28 mouse cellular contexts compared by ENCODE assay signal in genomic region chr15:97948720-97949119, GRCm38 (mm10). TPM values are rescaled to one million over a fixed set of nuclear protein-coding genes. Genes with fewer than 3 reads are reported as not detected.
DNase-seq lines count a peak whose midpoint lies in the region; ATAC-seq and TF ChIP-seq lines count a peak whose summit lies in the region.
"Had no signal": no experiment of that assay in that cellular context is flagged by ENCODE, and none has a peak within 500 bp of the region (broad histone marks: within the 10 kb centered on the region; RNA-seq: fewer than 3 reads in every experiment).

No protein-coding gene starts in this region.

- POLR2A ChIA-PET in Patski (lab: Charles Lee) = interaction anchor here (0.7 kb wide), 1 partner anchor 690 kb away, joined by 6 read pairs; no protein-coding TSS in a partner anchor

- CTCF ChIA-PET in Patski (lab: Charles Lee) = no interaction called here

- ATAC-seq in forebrain, embryonic 11.5 days (replicated peaks; ENCODE audit: low FRiP score) = no peak
- ATAC-seq in forebrain, postnatal 0 days = no peak
- ATAC-seq in midbrain, embryonic 11.5 days (ENCODE audit: low FRiP score) = no peak
- ATAC-seq in midbrain, embryonic 16.5 days = no peak
- peak; percentile 20 for ATAC-seq in Patski
- ATAC-seq in embryonic facial prominence, embryonic 15.5 days (ENCODE audit: insufficient number of reproducible peaks, low FRiP score, low TSS enrichment, low read depth) = no peak
- ATAC-seq: intestine, embryonic 16.5 days had no signal

- no peak for TF ChIP-seq CTCF in forebrain, postnatal 0 days (IDR thresholded peaks at IDR 0.05; ENCODE audit: low read depth)
- no peak for TF ChIP-seq CTCF in Patski (IDR thresholded peaks at IDR 0.05)

- H3K9me3 ChIP-seq in forebrain, embryonic 11.5 days (ENCODE audit: control insufficient read depth, low read length) = no peaks in the 10 kb centered on the region
- H3K9me3 ChIP-seq in forebrain, postnatal 0 days (ENCODE audit: low read length) = no peaks in the 10 kb centered on the region
- H3K9me3 ChIP-seq in midbrain, embryonic 11.5 days (ENCODE audit: control insufficient read depth, low read length) = no peaks in the 10 kb centered on the region
- H3K9me3 ChIP-seq in midbrain, embryonic 16.5 days (replicated peaks; ENCODE audit: control insufficient read depth, low read length, poor library complexity, severe bottlenecking) = no peaks in the 10 kb centered on the region
- H3K9me3 ChIP-seq in embryonic facial prominence, embryonic 15.5 days (replicated peaks) = no peaks in the 10 kb centered on the region
- H3K9me3 ChIP-seq: heart, embryonic 10.5 days; heart, embryonic 15.5 days; hindbrain, embryonic 12.5 days; limb, embryonic 12.5 days; lung, embryonic 15.5 days; midbrain, embryonic 12.5 days had no signal

- DNase-seq in forebrain, embryonic 11.5 days (ENCODE audit: low spot score) = peak; percentile 55
- DNase-seq in forebrain, postnatal 0 days = no peak
- DNase-seq in midbrain, embryonic 11.5 days (ENCODE audit: low spot score, missing footprints) = peak; percentile 83
- DNase-seq in Patski (ENCODE audit: low read depth, low spot score) = no peak
- no peak for DNase-seq in urinary bladder, postnatal 25 days (ENCODE audit: low spot score)
- no peak for DNase-seq in embryo, embryonic 9.5 days (ENCODE audit: extremely low spot score)
- DNase-seq: adrenal gland, postnatal 10 days; cerebellum, adult 11 months; cerebellum, adult 9-10 months; cerebellum, postnatal 36 days; gastrocnemius, postnatal 14 days; kidney, adult 8-10 months; kidney, postnatal 14 days; layer of hippocampus, adult 9-11 months; right cerebral cortex, postnatal 4 days; thymus, postnatal 4 days had no signal

- H3K9ac ChIP-seq in forebrain, embryonic 11.5 days (ENCODE audit: low read length) = no peak overlapping the region
- no peak overlapping the region for H3K9ac ChIP-seq in forebrain, postnatal 0 days
- H3K9ac ChIP-seq in midbrain, embryonic 11.5 days (ENCODE audit: low read length) = no peak overlapping the region
- H3K9ac ChIP-seq in midbrain, embryonic 16.5 days (ENCODE audit: low read depth, low read length) = no peak overlapping the region
- H3K9ac ChIP-seq in embryonic facial prominence, embryonic 15.5 days = no peak overlapping the region
- H3K9ac ChIP-seq: heart, embryonic 15.5 days; hindbrain, embryonic 12.5 days; lung, embryonic 15.5 days; midbrain, embryonic 12.5 days had no signal

- no peak overlapping the region for H3K4me3 ChIP-seq in forebrain, embryonic 11.5 days (ENCODE audit: low read depth, low read length)
- no peak overlapping the region for H3K4me3 ChIP-seq in forebrain, postnatal 0 days (ENCODE audit: low read depth, low read length)
- no peak overlapping the region for H3K4me3 ChIP-seq in midbrain, embryonic 11.5 days (ENCODE audit: low read depth, low read length)
- no peak overlapping the region for H3K4me3 ChIP-seq in midbrain, embryonic 16.5 days (ENCODE audit: low read depth, low read length)
- H3K4me3 ChIP-seq in embryonic facial prominence, embryonic 15.5 days (replicated peaks) = no peak overlapping the region
- H3K4me3 ChIP-seq: heart, embryonic 10.5 days; heart, embryonic 15.5 days; hindbrain, embryonic 12.5 days; limb, embryonic 12.5 days; lung, embryonic 15.5 days; midbrain, embryonic 12.5 days had no signal

- H3K36me3 ChIP-seq in forebrain, embryonic 11.5 days (ENCODE audit: control insufficient read depth, insufficient read depth, low read length) = no peaks in the 10 kb centered on the region
- no peaks in the 10 kb centered on the region for H3K36me3 ChIP-seq in forebrain, postnatal 0 days (ENCODE audit: insufficient read depth)
- H3K36me3 ChIP-seq in midbrain, embryonic 11.5 days (ENCODE audit: control insufficient read depth, insufficient read depth, low read length) = no peaks in the 10 kb centered on the region
- H3K36me3 ChIP-seq in midbrain, embryonic 16.5 days (ENCODE audit: control insufficient read depth, insufficient read depth, low read length) = no peaks in the 10 kb centered on the region
- H3K36me3 ChIP-seq in embryonic facial prominence, embryonic 15.5 days = no peaks in the 10 kb centered on the region
- H3K36me3 ChIP-seq: heart, embryonic 10.5 days; heart, embryonic 15.5 days; hindbrain, embryonic 12.5 days; limb, embryonic 12.5 days; lung, embryonic 15.5 days; midbrain, embryonic 12.5 days had no signal

- WGBS in forebrain, embryonic 11.5 days = 29% methylated on average over 7 of the region's 7 CpGs
- WGBS in forebrain, postnatal 0 days = 25% methylated on average over 7 of the region's 7 CpGs
- 28% methylated on average over 7 of the region's 7 CpGs for WGBS in midbrain, embryonic 11.5 days
- 21% methylated on average over 7 of the region's 7 CpGs for WGBS in midbrain, embryonic 16.5 days
- 29% methylated on average over 7 of the region's 7 CpGs for WGBS in embryonic facial prominence, embryonic 15.5 days

- H3K27me3 ChIP-seq in forebrain, embryonic 11.5 days (ENCODE audit: control insufficient read depth, insufficient read depth, low read length) = no peaks in the 10 kb centered on the region
- H3K27me3 ChIP-seq in forebrain, postnatal 0 days (ENCODE audit: insufficient read depth, low read length) = no peaks in the 10 kb centered on the region
- H3K27me3 ChIP-seq in midbrain, embryonic 11.5 days (ENCODE audit: control insufficient read depth, insufficient read depth, low read length) = no peaks in the 10 kb centered on the region
- H3K27me3 ChIP-seq in midbrain, embryonic 16.5 days (ENCODE audit: control insufficient read depth, insufficient read depth, low read depth, low read length) = no peaks in the 10 kb centered on the region
- no peaks in the 10 kb centered on the region for H3K27me3 ChIP-seq in Patski
- no peaks in the 10 kb centered on the region for H3K27me3 ChIP-seq in embryonic facial prominence, embryonic 15.5 days
- H3K27me3 ChIP-seq: hindbrain, embryonic 12.5 days; lung, embryonic 15.5 days had no signal

- H3K4me1 ChIP-seq in forebrain, embryonic 11.5 days (replicated peaks; ENCODE audit: control insufficient read depth, insufficient read depth, low read length) = peaks cover 3% of the 10 kb centered on the region; the same call in 1 of the 2 replicates
- H3K4me1 ChIP-seq in forebrain, postnatal 0 days (ENCODE audit: insufficient read depth) = no peaks in the 10 kb centered on the region
- peaks cover 6% of the 10 kb centered on the region for H3K4me1 ChIP-seq in midbrain, embryonic 11.5 days (ENCODE audit: control insufficient read depth, insufficient read depth, low read length)
- H3K4me1 ChIP-seq in midbrain, embryonic 16.5 days (ENCODE audit: control insufficient read depth, insufficient read depth, low read length) = peaks cover 2% of the 10 kb centered on the region; the same call in 1 of the 2 replicates
- peaks cover 25% of the 10 kb centered on the region for H3K4me1 ChIP-seq in embryonic facial prominence, embryonic 15.5 days

- in situ Hi-C loops in Patski (cut with MboI; ENCODE audit: low pct_unique_long_range_greater_than_20kb) = no loop called here

- H3K4me2 ChIP-seq in forebrain, embryonic 11.5 days (ENCODE audit: low read depth, low read length, severe bottlenecking) = no peak overlapping the region
- no peak overlapping the region for H3K4me2 ChIP-seq in forebrain, postnatal 0 days (ENCODE audit: low read depth)
- no peak overlapping the region for H3K4me2 ChIP-seq in midbrain, embryonic 11.5 days
- no peak overlapping the region for H3K4me2 ChIP-seq in midbrain, embryonic 16.5 days (ENCODE audit: low read length)
- no peak overlapping the region for H3K4me2 ChIP-seq in embryonic facial prominence, embryonic 15.5 days (replicated peaks)
- H3K4me2 ChIP-seq: heart, embryonic 15.5 days; hindbrain, embryonic 12.5 days; limb, embryonic 12.5 days; liver, embryonic 11.5 days; lung, embryonic 15.5 days; midbrain, embryonic 12.5 days had no signal

- H3K27ac ChIP-seq in forebrain, embryonic 11.5 days (ENCODE audit: low read depth, low read length) = no peak overlapping the region
- H3K27ac ChIP-seq in forebrain, postnatal 0 days (ENCODE audit: low read depth, low read length) = no peak overlapping the region
- no peak overlapping the region for H3K27ac ChIP-seq in midbrain, embryonic 11.5 days (ENCODE audit: low read depth, low read length)
- H3K27ac ChIP-seq in midbrain, embryonic 16.5 days (ENCODE audit: low read length) = no peak overlapping the region
- 0 out of 2 replicates have a peak overlapping the region, but pooled peaks have one; percentile 8 for H3K27ac ChIP-seq in embryonic facial prominence, embryonic 15.5 days (replicated peaks)
- H3K27ac ChIP-seq: heart, embryonic 15.5 days; hindbrain, embryonic 12.5 days; limb, embryonic 12.5 days; lung, embryonic 15.5 days; midbrain, embryonic 12.5 days had no signal

RNA-seq across cellular contexts. Expression of gene Tmem106c, which starts 15.3 kb away (rescaled TPM):
- 44.5 and 47.8 TPM in 2 replicates for polyA plus RNA-seq in forebrain, embryonic 11.5 days (2014; fragmentation: Nextera tagmentation; extraction: Ambion mirVana)
- 44.4 and 50.8 TPM in 2 replicates for total RNA-seq in forebrain, postnatal 0 days (2014; rRNA removed)
- 62.8 and 66.1 TPM in 2 replicates for polyA plus RNA-seq in forebrain, postnatal 0 days (2015; fragmentation: Nextera tagmentation; extraction: Ambion mirVana)
- polyA plus RNA-seq in midbrain, embryonic 11.5 days (2014; fragmentation: Nextera tagmentation; extraction: Ambion mirVana) = 60.4 and 62.7 TPM in 2 replicates
- 52.5 and 57.2 TPM in 2 replicates for polyA plus RNA-seq in midbrain, embryonic 16.5 days (2015; fragmentation: Nextera tagmentation; extraction: Ambion mirVana)
- polyA plus RNA-seq in Patski (2021) = 118 TPM
- polyA plus RNA-seq in embryonic facial prominence, embryonic 15.5 days (2015; fragmentation: Nextera tagmentation; extraction: Ambion mirVana) = 52.6 and 60.8 TPM in 2 replicates

RNA-seq across cellular contexts. Expression of gene Vdr, which starts 38.3 kb away (rescaled TPM):
- 0.17 and 0.33 TPM in 2 replicates for polyA plus RNA-seq in forebrain, embryonic 11.5 days (2014; fragmentation: Nextera tagmentation; extraction: Ambion mirVana)
- total RNA-seq in forebrain, postnatal 0 days (2014; rRNA removed) = 0.15 and 0.76 TPM in 2 replicates
- polyA plus RNA-seq in forebrain, postnatal 0 days (2015; fragmentation: Nextera tagmentation; extraction: Ambion mirVana) = 0.04 and 0.05 TPM in 2 replicates
- polyA plus RNA-seq in midbrain, embryonic 11.5 days (2014; fragmentation: Nextera tagmentation; extraction: Ambion mirVana) = 0.10 and 0.38 TPM in 2 replicates
- 0.05 and 0.15 TPM in 2 replicates for polyA plus RNA-seq in midbrain, embryonic 16.5 days (2015; fragmentation: Nextera tagmentation; extraction: Ambion mirVana)
- polyA plus RNA-seq in Patski (2021) = 47.9 TPM
- 8.1 and 10.1 TPM in 2 replicates for polyA plus RNA-seq in embryonic facial prominence, embryonic 15.5 days (2015; fragmentation: Nextera tagmentation; extraction: Ambion mirVana)

RNA-seq across cellular contexts. Expression of gene Col2a1, which starts 55.8 kb away (rescaled TPM):
- 128 and 143 TPM in 2 replicates for polyA plus RNA-seq in forebrain, embryonic 11.5 days (2014; fragmentation: Nextera tagmentation; extraction: Ambion mirVana)
- 7.6 and 28.3 TPM in 2 replicates for total RNA-seq in forebrain, postnatal 0 days (2014; rRNA removed)
- 2.5 and 4.9 TPM in 2 replicates for polyA plus RNA-seq in forebrain, postnatal 0 days (2015; fragmentation: Nextera tagmentation; extraction: Ambion mirVana)
- 94.5 and 94.6 TPM in 2 replicates for polyA plus RNA-seq in midbrain, embryonic 11.5 days (2014; fragmentation: Nextera tagmentation; extraction: Ambion mirVana)
- 22.6 and 34.8 TPM in 2 replicates for polyA plus RNA-seq in midbrain, embryonic 16.5 days (2015; fragmentation: Nextera tagmentation; extraction: Ambion mirVana)
- polyA plus RNA-seq in Patski (2021) = 0.54 TPM
- 225 and 386 TPM in 2 replicates for polyA plus RNA-seq in embryonic facial prominence, embryonic 15.5 days (2015; fragmentation: Nextera tagmentation; extraction: Ambion mirVana)
- total RNA-seq: granulocyte monocyte progenitor cell, adult 5-6 weeks; neutrophil, adult 5-6 weeks had no signal

Comparison
In these comparisons a context has a peak if more than half of its experiments do, and no peak if none do; other contexts are left out.
1. DNase-seq: peak in forebrain, embryonic 11.5 days (single experiment) and midbrain, embryonic 11.5 days (single experiment); none in forebrain, postnatal 0 days (single experiment), Patski (single experiment), urinary bladder, postnatal 25 days (single experiment) and embryo, embryonic 9.5 days (single experiment).